Mouse (Mus musculus): ENCODE data around the gene Pou2f3.
"Not testable (repeated sequence)": the region's sequence is repeated elsewhere in the genome, so short reads cannot be mapped to it uniquely, and the experiment has no call there.

Pou2f3 gene

GRCm38 (mm10) chr9:43151779-43152178, 58.4 kb downstream of the Pou2f3 start:
- no peak for DNase-seq

GRCm38 (mm10) chr9:43150957-43151356, 59.2 kb downstream of the Pou2f3 start:
- DNase-seq = no peak

DNA sequence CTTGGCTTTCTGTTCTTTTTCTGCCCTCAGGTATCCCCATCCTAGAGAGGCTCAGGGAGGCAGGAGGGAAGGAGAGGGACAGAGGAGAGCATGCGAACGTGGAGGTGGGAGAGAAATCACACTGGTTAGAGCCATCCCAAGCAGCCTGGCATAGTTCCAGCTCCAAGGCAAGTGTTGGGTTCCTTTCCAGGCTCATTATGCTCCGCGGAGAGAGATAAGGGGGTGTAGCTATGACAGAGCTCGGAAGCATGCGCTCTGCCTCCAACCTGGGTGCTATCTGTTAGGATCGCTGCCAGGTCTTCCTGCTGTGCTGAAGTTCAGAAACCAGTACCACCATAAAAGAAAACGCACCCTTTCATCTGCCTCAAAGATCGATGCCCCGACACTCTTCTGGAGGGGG, 60.1 kb downstream of the Pou2f3 start:
- no peak for DNase-seq

- DNase-seq = no peak
Measured at GRCm38 (mm10) chr9:43149498-43149897, 60.7 kb downstream of the Pou2f3 start.

- DNase-seq = no peak
Measured at GRCm38 (mm10) chr9:43145196-43145595, 65.0 kb downstream of the Pou2f3 start.

- no peak for DNase-seq
Measured at GRCm38 (mm10) chr9:43144206-43144810, 65.9 kb downstream of the Pou2f3 start.

GRCm38 (mm10) chr9:43141839-43142238, 68.3 kb downstream of the Pou2f3 start:
- peak; percentile 38 for DNase-seq

DNA sequence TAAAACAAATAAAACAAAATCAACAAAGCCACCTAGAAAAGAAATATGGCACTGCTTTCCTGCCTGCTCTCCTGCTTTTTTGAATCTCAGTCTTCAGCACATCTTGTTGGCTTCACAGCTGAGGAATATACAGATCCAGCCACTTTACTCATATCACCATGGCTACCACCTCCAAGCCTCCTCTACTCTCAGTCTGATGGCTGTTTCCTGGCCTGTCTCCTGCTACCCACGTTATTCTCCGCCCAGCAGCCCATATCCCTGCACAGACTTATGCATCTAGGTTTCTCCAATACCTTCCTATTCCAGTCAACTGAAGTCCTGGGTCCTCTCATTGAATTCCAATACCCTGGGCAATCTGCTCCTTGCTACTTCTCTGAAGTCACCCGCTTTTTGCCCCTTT, 76.6 kb downstream of the Pou2f3 start:
- no peak for DNase-seq

DNA sequence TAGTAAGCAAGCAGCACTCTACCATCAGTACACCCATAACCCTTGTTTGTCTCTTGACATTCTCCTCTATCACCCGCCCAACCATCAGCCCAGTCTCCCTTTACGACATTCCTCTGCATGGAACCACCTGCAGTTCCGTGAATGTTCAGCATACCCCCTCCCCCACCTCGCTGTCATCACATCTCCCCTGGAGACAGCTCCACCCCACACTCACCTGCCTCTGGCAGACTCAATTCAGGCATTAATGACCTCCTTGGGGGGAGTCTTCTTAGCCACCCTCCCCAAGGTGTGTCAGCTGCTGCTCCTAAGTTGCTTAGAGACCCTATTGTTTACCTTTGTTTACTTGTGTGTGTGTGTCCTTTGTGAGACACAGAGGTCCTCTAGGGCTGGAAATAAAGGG, 77.8 kb downstream of the Pou2f3 start:
- no peak for DNase-seq

DNA sequence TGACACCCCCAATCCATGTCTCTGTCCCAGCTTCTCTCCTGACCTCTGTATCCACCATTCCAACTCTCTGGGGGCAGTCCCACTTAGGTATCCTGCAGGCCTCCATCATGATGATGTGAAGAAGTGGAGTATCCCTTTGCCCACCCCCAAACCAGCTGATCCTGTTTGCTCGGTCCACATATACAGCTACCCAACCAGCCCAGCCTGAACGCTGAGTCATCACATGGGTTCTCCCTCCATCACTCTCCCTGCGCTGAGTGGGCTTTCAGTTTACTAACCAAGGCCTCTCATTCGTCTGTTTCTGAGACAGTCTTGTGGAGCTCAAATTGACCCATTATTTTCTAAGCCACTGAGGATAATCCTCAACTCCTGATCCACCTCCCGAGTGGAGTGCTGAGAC, 78.2 kb downstream of the Pou2f3 start:
- DNase-seq = no peak

GRCm38 (mm10) chr9:43130684-43131083, 79.5 kb downstream of the Pou2f3 start:
- no peak for DNase-seq

DNA sequence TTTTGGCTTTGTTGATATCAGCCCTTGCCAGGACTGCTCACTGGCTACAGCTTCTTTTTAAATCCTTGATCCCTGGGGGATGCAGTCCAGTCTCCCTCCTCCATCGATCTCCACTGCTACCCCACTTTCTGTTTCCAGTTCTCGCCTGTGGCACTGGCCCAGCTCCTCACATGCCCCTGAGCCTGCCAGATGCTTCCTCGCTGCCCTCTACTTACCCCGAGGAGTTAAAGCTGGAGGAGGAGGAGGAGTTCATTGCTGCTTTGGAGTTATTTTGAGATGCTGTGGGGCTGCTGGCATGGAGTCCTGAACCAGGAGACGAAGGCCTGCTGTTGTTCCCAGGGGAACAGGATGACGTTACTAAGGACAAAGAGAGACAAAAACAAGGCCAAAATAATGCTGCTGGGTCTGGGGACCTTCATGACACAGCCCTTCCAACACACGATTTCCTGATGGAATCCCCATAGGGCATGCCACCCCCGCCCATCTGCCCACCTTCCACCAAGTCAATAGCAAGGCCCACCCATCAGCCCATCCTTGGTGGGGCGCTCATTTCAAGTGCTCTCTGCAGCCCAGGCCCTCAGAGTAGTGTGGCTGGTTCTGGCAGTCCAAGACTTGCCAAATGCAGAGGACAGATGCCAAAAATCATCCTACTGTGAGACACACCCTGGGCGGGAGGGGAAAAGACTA, 82.9 kb downstream of the Pou2f3 start:
- peak; percentile 58 for DNase-seq

- DNase-seq = no peak
Measured at GRCm38 (mm10) chr9:43122379-43122778, 87.8 kb downstream of the Pou2f3 start.

GRCm38 (mm10) chr9:43121948-43122347, 88.2 kb downstream of the Pou2f3 start:
- DNase-seq = not testable (repeated sequence)

DNA sequence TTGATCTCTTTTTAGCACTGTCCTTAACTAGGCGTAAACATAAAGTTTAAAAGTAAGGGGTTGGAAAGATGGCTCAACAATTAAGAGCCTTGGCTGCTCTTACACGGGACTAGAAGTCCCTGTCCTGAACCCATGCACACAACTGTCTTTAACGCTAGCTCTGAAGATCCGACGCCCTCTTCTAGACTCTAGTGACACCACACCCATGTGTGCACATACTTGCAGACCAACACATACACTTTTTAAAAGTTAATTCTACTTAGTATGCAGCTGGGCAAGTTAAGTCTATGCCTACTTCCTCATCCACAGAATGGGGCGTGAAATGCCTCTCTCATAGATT, 93.2 kb downstream of the Pou2f3 start:
- no peak for DNase-seq

- peak; percentile 44 for DNase-seq
Measured at GRCm38 (mm10) chr9:43116134-43116996, 93.8 kb downstream of the Pou2f3 start, which contains the start of gene Tmem136. Tmem136 (minus strand) TSS chr9:43116570.

DNA sequence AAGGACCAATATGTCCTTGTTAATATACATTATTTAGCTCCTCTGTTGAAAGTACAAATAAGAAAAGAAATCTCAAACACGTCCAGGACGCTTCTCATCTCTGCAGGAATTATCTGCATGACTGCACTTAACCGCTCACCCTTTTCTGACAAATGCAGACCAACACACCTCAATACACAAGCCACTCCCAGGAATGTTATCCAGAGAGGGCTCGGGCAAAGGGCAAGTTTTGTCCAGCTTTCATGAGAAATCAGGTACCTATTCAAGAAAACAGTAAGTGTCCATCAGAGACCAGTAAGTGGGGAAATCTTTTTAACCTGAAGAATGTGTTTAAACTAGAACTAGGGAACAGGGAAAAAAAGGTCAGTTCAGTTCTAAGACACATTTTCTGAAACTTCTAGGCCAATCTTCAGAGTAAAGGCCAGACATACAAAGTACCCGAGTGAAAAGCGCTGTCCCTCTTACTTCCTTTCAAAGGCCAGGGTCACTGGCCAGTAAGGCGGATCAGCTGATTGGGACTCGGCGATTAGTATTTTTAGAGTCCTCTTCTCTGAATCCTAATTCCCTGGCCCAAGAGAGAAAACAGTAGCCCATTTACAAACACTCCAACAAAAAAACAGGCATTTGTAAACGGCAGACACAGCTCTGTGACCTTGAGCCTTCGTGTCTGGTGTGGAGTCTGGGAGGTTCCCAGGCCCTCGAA, 94.6 kb downstream of the Pou2f3 start:
- DNase-seq = peak; percentile 75

- DNase-seq = no peak
Measured at GRCm38 (mm10) chr9:43114833-43115232, 95.3 kb downstream of the Pou2f3 start.

DNA sequence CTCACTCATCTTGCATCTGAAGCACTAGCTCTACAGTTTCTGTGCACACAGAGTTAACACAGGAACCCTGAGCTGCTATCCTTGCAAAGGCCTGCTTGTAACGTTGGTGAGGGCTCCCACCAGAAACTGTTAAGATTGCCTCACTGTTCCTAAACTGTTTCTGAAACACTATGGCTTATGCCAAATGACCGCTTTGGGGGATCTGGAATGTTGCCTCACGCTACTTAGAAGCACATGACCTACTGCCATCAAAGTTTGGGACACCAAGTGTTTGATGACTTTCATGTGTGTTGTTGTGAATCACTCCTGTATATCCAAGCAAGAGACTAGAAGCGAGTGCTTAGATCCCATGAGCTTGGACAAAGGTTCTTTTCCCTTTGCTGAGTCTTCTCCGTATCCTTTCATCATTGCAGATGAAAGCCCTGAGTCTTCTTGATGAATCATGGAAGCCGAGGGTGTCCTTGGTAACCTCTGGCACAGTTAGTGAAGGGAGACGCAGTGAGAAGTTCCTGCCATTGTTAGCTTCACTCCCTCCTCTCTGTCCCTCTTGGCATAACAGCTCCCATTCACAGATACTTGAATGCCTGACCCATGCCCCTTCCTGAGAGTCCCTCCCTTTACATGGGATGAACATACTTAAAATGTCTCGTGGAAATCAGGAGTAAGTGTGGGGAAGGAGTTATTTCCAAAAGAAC, 99.7 kb downstream of the Pou2f3 start:
- no peak for DNase-seq

- no peak for DNase-seq
Measured at GRCm38 (mm10) chr9:43109125-43109524, 101.0 kb downstream of the Pou2f3 start.

DNA sequence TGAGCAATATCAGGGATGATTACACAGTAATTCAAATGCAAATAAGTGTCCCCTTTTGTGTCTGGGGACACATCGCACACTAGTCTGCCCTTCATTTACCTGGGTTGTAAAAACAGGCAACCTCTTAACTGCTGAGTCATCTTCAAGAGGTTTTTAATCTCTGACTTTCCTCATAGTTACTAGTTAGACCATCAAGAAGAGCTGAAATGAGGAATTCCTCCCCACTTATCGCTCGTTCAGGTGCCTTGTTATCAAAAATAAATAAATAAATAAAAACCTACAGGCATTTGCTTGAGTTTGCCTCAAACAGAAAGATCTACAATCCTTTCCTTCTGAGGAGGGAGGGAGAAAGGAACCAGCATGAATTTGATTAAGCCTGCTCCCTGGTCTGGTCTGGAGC, 101.4 kb downstream of the Pou2f3 start:
- DNase-seq = no peak

DNA sequence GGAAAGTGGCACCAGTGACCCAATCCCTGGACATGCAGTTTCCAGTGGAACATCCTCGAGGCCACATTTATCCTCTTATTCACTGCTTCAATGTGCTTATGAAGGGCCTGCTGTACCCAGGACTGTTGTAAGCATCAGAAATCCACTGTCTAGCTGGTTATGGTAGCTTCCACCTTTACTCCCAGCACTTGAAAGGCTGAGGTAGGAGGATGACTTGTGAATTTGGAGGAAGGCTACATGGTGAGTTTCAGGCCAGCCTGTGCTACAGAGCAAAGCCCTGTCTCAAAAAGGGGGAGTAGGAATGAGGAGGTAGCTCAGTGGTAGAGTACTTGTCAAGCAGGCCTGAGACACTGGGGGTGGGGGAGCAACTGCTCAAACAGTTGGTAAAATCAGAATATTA, 102.1 kb downstream of the Pou2f3 start:
- no peak for DNase-seq

- DNase-seq = no peak
Measured at GRCm38 (mm10) chr9:43107555-43107954, 102.6 kb downstream of the Pou2f3 start.

Measured in kidney, adult 11 months (tissue).